In genomic region chr15:4148649-4149389, GRCm38 (mm10) we compare ENCODE assay signal across 10 mouse cellular contexts.
"Had no signal": no experiment of that assay in that cellular context is flagged by ENCODE, and none has a peak within 500 bp of the region (broad histone marks: within the 10 kb centered on the region; RNA-seq: fewer than 3 reads in every experiment).

No protein-coding gene starts in this region.

- H3K4me2 ChIP-seq: kidney, embryonic 15.5 days; limb, embryonic 13.5 days; neural tube, embryonic 13.5 days had no signal

- H3K27me3 ChIP-seq: kidney, embryonic 15.5 days; limb, embryonic 13.5 days; neural tube, embryonic 13.5 days had no signal

- H3K4me3 ChIP-seq: kidney, embryonic 15.5 days; left cerebral cortex, adult 2 months; limb, embryonic 13.5 days; neural tube, embryonic 13.5 days had no signal

- H3K27ac ChIP-seq: kidney, embryonic 15.5 days; left cerebral cortex, adult 2 months; limb, embryonic 13.5 days; liver, embryonic 14.5 days; neural tube, embryonic 13.5 days had no signal

- H3K4me1 ChIP-seq: kidney, embryonic 15.5 days; limb, embryonic 13.5 days; neural tube, embryonic 13.5 days had no signal

- H3K9me3 ChIP-seq: kidney, embryonic 15.5 days; limb, embryonic 13.5 days; neural tube, embryonic 13.5 days had no signal

- DNase-seq: kidney, postnatal 14 days; lung, adult 18-20 months; right cerebral cortex, postnatal 14 days; thymus, postnatal 36 days had no signal

- ATAC-seq: intestine, embryonic 16.5 days had no signal

- H3K9ac ChIP-seq: kidney, embryonic 15.5 days; limb, embryonic 13.5 days; liver, embryonic 14.5 days; neural tube, embryonic 13.5 days had no signal
